Mouse (Mus musculus) C2C12 (cell line): ENCODE data around the gene Miga1.

Experiments
- CTCF ChIP-seq: IDR thresholded peaks from one replicate; pipeline ENCODE4 v1.5.1; 2011; ENCODE audit not compliant: control insufficient read depth, insufficient read depth, insufficient read length
- MYOD1 ChIP-seq: IDR thresholded peaks from one replicate; pipeline ENCODE4 v1.6.1; 2011; ENCODE audit warnings: low read depth; ENCODE audit not compliant: control insufficient read depth, insufficient read length

GRCm38 (mm10) chr3:152305971-152306370 is 34.2 kb downstream of the Miga1 start:
- TF ChIP-seq CTCF (no peak), MYOD1 (no peak)
